Mouse (Mus musculus): ENCODE measurements at regions not wholly inside any gene's neighbourhood (a gene's known extent, or its start where the extent isn't known, plus 50 kb on each side); places are given as distances from the start of the nearest gene placed in this dataset.
A peak's percentile ranks its signal among the peaks of the same experiment; 100 is the strongest.

DNA sequence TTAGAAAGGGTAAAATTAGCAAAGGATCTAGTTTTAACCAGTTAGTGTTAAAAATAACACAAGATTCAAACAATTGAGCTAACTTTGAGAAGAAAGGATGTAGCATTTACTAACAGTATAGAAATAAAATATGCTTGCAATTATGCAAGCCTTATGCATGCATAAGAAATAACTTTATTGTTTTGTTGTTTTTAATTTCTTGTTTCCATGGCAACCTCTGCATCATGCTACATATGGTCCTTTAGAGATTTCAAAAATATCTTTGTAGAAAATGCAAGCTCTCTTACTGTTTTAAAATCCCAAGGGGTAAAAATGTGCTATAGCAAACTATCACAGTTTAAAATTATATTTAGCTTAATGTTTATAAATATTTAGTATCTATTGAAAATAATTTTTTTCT lies 395.0 kb upstream of the Spock3 start:
- DNase-seq (ENCODE audit: inconsistent ontology term), result no peak

DNA sequence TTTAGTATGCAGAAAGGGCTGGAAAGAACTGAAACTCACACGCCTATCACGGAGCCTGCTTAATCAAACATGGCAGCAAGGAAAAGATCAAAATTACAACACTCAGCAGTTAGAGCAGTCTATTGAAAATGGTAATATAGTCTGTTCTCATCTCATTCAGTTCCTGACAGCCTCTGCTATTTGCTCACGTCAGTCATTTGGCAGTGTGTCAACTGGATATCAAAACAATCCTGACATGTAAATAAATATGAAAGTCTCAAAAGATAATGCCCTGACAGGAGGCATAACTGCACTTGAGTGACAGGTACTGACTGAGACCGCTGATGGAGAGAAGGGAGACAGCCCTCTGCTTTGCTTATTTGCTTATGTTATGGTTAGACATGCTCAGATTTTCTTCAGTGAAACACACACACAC lies 375.0 kb upstream of the Spock3 start:
- DNase-seq (ENCODE audit: inconsistent ontology term), result no peak

DNA sequence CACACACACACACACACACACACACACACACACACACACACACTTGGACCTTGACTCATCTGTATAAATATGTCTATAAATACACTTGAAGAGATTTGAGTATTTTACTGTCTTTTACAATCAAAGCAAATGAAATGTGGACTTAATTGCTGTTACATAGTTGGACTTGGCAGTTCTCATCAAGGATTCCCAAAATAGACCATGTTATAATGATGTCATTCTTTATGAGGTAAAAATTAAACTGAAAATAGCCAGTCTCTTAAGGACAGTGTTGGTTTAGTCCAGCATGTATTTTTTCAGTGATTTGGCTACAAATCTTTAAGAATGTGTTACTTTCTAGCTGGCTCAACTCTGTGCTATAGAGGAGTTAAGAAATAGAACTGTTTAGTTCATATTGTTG lies 351.5 kb upstream of the Spock3 start:
- no peak for DNase-seq (ENCODE audit: inconsistent ontology term)

DNA sequence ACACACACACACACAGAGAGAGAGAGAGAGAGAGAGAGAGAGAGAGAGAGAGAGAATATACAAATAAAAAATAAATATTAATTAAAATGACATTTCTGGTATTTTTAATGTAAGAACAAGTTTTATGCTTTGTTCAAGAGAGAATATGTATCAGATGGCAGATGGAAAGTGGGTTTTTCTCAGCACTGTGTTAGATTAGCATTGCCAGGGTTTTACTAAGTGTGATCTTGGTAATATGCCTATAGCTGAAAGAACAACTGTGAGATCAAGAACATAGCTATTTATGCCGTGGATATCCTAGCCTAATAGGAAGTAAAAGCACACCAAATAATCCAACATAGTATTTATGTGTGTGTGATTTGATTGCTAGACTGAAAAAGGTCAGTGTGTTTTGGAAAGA lies 344.7 kb upstream of the Spock3 start:
- no peak for DNase-seq (ENCODE audit: inconsistent ontology term)

DNA sequence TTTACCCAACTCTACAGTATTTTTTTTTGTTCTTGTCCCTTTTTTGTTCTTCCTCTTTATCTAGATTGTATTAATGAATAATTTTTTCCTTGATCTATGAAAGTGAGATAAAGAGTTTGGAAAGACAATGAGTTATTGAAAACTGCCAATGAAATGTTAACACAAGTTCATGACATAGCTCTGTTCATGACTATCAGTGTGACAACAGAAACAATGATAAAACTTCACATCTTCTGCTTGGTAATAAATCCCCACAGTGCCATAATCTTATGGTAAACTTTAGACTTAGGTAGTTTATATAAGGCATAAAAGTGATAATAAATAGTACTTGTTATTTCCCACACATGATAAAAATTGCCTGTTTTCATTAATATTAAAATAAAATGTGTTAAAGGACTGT lies 330.8 kb upstream of the Spock3 start:
- DNase-seq (ENCODE audit: inconsistent ontology term), result no peak

DNA sequence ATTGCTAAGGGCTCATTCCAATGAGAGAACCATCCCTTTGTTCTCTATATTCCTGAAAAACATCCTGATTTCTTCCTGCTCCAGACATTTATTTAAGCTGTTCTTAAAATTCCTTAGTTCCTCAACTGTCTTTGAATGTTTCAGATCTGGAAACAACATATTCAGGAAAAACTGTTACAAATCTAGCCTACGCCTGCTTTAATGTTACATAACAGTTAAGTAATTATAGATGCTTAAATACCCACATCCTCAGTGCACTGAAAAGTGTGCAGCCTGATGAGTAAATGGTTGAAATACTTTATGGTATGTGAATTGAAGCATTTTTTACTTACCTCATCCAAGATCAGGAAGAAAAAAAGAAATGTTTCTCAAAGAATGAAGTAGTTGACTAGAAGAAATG lies 329.6 kb upstream of the Spock3 start:
- peak; percentile 13 for DNase-seq (ENCODE audit: inconsistent ontology term)

All from Muller cell, postnatal 12 days (primary cell).